Mouse (Mus musculus): ENCODE measurements around the gene Twf2. TPM values are rescaled to one million over a fixed set of nuclear protein-coding genes. Genes with fewer than 3 reads are reported as not detected.
A peak's percentile ranks its signal among the peaks of the same experiment; 100 is the strongest.

The Twf2 gene
- total RNA-seq, 2 experiments from 2014 or later, result 127 to 210 TPM

DNA sequence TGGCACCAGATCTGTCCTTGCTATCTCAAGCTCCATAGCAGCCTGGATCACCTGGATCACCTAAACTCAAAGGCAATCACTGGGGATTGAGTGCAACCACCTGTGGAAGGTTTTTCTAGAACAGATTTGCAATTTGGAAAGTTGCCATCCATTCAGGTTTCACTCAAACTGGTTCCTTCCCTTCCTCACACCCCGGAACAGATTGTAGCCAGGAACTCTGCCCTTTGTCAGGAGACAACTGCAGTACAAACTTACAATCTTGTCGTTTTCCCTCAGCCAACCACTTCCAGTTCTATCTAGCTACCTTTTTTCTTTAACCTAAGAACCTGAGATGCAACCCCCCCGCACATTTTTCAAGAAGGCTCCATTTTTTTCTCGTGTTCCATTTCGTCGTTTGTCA is 33.0 kb upstream of the Twf2 start:
- H3K4me3 ChIP-seq, result peak overlapping the region; percentile 91; the same call in 1 of the 2 replicates
- no peak for DNase-seq
- TF ChIP-seq CTCF (IDR thresholded peaks at IDR 0.05), result no peak
- intact Hi-C loops (cut with DNase I), result loop anchor here (2.0 to 10.0 kb wide), 3 partner anchors 37 to 255 kb away; partner anchors contain the start of genes Poc1a and Rpl29
- H3K27ac ChIP-seq, result peak overlapping the region; percentile 98

DNA sequence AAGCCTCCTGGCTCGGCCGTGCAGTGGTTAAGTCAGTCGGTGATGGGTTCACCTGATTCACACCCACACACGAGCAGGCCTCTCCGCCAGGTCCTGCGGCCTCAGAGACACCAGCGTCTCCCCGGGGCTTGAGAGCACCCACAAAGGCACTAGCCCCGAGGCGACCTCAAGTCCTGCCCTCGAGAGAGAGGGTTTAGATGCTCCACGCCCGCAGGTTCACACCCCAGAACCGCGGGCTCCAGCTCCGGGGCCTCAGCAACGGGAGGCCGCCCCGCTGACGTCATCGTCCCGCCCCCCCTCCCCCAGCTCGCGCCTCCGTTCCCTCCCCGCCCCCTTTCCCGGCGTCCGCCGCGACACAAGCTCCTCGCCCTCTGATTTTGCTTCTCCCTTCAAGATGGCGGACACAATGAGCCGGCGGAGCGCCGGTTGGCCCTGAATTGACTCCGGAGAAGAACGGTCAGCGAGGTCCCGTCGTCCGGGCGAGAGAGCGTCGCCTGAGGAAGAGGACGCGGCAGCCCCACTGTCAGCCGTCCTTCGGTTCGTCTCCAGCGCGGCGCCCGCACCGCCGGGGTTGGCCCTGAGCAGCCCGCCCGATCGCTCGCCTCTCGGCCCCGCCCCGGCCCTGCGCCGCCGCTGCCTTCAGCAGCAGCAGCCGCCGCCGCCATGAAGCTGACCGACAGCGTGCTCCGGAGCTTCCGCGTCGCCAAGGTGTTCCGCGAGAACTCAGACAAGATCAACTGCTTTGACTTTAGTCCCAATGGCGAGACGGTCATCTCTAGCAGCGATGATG is 32.2 kb upstream of the Twf2 start, which contains the start of gene Wdr82:
Gene Wdr82, plus strand, starts transcription at position 373 of the 790 bp plus-strand sequence.
- Histone ChIP-seq H3K4me3 (peak within 1 kb of the TSS; percentile 91), H3K27ac (peak within 1 kb of the TSS; percentile 98)
- TF ChIP-seq CTCF (IDR thresholded peaks at IDR 0.05), result no peak
- intact Hi-C loops (cut with DNase I), result loop anchor here (2.0 to 10.0 kb wide), 3 partner anchors 36 to 254 kb away; partner anchors contain the start of genes Poc1a and Rpl29
- DNase-seq, result peak; percentile 95

DNA sequence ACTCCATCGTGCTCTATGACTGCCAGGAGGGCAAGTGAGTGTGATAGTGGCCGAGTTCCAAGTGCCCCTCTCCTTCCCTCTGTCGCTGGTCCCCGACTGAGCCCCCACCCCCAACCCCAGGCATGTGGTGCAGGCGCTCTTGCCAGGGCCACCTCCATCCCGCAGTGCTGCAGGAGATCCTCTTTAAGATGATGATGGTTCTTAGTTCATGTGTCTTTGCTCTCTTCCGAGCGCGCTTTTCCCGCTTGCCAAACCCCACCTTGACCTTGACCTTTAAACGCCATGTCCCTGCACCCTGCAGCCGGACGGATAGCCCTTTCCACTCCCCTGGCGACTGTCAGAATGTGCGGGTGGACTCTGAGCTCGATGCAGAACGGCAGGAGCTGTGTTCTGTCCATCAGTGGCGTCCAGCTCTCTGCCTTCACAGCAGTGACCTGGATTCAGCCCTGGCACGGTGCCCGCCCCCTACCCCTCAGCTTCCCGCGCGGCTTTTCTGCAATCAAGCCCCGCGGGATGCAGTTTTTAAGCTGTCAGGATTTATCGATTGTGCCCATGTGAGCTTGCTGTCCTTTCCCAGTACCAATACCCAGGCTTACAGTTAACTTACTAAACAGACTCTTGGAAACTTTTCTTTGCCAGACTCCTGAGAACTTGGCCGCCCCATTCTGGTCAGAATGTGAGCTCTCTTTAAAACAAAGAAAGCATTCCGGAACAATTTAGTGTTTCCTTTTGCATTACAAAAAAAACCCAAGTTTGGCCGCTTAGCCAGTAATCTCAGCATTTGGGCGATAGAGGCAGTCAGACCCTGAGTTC is 31.4 kb upstream of the Twf2 start:
- peak; percentile 84 for DNase-seq
- Histone ChIP-seq H3K27ac (peak overlapping the region; percentile 98), H3K4me3 (peak overlapping the region; percentile 91)
- TF ChIP-seq CTCF (IDR thresholded peaks at IDR 0.05), result no peak
- intact Hi-C loops (cut with DNase I), result loop anchor here (2.0 to 10.0 kb wide), 3 partner anchors 35 to 253 kb away; partner anchors contain the start of genes Poc1a and Rpl29

DNA sequence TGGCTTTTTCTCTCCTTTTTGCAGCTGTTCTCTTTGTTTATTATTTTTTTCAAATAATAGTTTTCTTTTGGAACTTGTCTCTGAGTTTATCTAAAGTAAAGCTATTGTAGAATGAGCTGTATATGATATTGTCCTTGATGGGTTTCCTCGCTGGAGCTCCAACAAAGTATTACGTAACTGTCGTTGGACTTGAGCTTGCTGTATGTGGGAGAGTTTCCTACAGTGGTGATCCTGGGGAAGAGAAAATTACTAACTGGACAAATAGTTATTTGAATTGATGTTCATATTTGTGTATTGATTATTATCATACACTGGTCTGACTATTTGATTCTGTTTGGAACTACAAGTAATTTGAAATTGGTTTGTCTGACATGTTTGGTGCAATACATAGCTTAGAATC is 30.4 kb upstream of the Twf2 start:
- Histone ChIP-seq H3K4me3 (peak overlapping the region; percentile 91), H3K27ac (peak overlapping the region; percentile 98)
- intact Hi-C loops (cut with DNase I), result loop anchor here (5.0 to 10.0 kb wide), 2 partner anchors 110 to 252 kb away; partner anchors contain the start of genes Poc1a and Rpl29
- no peak for TF ChIP-seq CTCF (IDR thresholded peaks at IDR 0.05)
- no peak for DNase-seq

DNA sequence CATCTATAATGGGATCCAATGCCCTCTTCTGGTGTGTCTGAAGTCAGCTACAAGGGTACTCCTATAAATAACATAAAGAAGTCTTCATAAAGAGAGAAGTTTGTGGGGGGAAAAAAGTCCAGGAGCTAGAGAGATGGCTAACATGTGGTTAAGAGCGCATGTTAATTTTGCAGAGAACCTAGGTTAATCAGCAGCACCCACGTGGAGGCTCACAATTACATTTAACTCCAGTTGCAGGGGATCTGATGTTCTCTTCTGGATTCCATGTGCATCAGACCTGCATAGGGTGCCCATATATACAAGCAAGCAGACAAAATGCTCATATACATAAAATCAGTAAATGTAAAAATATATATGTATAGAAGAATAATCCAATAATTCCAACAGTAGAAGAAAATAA is 29.5 kb upstream of the Twf2 start:
- no peak for TF ChIP-seq CTCF (IDR thresholded peaks at IDR 0.05)
- no peak for DNase-seq
- intact Hi-C loops (cut with DNase I), result loop anchor here (5.0 to 10.0 kb wide), 2 partner anchors 109 to 251 kb away; partner anchors contain the start of genes Poc1a and Rpl29
- Histone ChIP-seq H3K4me3 (peak overlapping the region; percentile 91), H3K27ac (peak overlapping the region; percentile 98; the same call in 1 of the 2 replicates)

DNA sequence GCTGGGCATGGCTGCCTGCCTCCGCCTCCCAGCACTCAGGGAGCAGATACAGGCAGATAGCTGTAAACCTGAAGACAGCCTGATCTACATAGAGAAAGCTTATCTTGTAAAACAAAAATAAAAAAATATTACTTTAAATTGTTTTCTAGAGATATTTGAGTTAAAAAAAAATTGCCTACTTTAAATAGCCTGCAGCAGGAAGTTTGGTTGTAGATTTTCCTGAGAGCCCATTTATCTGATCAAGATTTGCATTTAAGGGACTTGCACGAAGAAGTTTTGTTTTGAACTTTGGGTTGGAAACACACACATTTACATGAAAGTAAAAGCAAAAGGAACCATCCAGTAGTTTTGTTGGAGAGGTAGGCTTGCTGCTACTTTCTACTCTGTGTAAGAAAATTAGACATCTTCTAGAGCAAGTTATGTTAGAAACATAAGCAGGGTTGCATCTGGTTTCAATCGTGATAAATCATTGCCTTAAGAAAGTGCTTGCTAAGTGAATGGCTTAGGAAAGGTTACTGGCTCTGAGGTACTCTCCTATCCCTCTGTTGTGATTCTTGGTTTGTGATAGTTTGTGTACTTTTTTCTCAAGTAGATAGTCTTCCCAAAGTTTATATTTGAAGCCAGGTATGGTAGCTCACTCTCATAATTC is 27.2 kb upstream of the Twf2 start:
- Histone ChIP-seq H3K4me3 (no peak overlapping the region; the same call in 1 of the 2 replicates), H3K27ac (peak overlapping the region; percentile 55)
- intact Hi-C loops (cut with DNase I), result loop anchor here (10.0 kb wide), 1 partner anchor 249 kb away; the partner anchor contains the start of gene Rpl29
- no peak for DNase-seq
- TF ChIP-seq CTCF (IDR thresholded peaks at IDR 0.05), result no peak

DNA sequence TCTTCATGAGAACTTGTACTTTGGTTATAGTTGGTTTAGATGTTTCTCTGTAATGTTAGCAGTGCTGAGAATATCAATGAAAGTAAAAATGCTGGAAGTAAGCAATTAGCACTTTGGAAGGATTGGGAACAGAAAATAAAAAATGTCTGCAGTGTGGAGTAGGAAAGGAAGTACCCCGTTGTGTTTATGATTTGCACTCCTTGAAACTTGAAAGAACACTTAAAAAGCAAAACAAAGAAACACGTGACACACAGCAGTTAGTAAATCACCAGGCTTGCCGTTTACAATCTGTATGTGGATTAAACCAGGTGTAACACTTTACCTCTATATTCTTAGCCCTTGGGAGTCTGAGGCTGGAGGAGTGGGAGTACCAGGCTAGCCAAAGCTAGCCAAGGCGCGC is 26.1 kb upstream of the Twf2 start:
- intact Hi-C loops (cut with DNase I), result loop anchor here (10.0 kb wide), 1 partner anchor 248 kb away; the partner anchor contains the start of gene Rpl29
- Histone ChIP-seq H3K27ac (0 out of 2 replicates have a peak overlapping the region, but pooled peaks have one; percentile 55), H3K4me3 (no peak overlapping the region)
- no peak for DNase-seq
- TF ChIP-seq CTCF (IDR thresholded peaks at IDR 0.05), result no peak

DNA sequence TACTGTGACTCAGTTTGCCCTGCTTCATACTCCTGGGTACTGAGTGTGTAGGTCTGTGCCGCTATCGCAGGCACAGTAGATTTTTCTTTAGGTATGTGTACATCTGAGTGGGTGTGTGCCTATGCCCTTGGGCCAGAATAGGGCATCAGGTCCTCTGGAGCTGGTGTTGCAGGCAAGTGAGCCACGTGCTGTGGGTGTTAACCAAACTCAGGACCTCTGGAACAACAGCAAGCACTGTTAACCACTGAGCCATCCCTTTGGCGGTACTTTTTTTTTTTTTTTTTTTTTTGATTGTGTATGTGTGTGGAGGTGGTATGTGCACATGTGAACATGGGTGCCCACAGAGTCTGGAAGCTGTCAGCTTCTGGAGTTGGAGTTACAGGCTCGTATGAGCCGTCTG is 25.1 kb upstream of the Twf2 start:
- Histone ChIP-seq H3K4me3 (no peak overlapping the region), H3K27ac (peak overlapping the region; percentile 1; the same call in 1 of the 2 replicates)
- no peak for DNase-seq
- intact Hi-C loops (cut with DNase I), result loop anchor here (10.0 kb wide), 1 partner anchor 247 kb away; the partner anchor contains the start of gene Rpl29
- no peak for TF ChIP-seq CTCF (IDR thresholded peaks at IDR 0.05)

DNA sequence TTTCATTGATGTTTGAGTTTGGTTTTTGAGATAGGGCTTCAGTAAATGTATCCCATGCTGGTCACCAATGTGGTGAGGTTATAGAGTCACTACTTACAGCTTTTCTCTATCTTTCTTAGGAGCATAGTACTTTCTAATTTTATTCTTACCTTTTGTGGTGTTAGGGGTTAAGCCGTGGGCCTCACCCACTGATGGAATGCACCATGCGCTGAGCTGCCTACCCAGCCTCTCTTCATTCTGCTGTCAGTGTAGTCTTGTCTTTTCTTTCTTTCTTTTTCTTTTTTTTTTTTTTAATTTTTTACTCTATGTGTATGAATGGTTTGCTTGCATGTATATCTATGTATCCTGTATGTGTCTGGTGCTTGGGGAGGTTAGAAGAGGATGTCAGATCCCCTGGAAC is 23.5 kb upstream of the Twf2 start:
- H3K27ac ChIP-seq, result no peak overlapping the region
- TF ChIP-seq CTCF (IDR thresholded peaks at IDR 0.05), result no peak
- no peak for DNase-seq
- intact Hi-C loops (cut with DNase I), result loop anchor here (10.0 kb wide), 1 partner anchor 245 kb away; the partner anchor contains the start of gene Rpl29
- no peak overlapping the region for H3K4me3 ChIP-seq

DNA sequence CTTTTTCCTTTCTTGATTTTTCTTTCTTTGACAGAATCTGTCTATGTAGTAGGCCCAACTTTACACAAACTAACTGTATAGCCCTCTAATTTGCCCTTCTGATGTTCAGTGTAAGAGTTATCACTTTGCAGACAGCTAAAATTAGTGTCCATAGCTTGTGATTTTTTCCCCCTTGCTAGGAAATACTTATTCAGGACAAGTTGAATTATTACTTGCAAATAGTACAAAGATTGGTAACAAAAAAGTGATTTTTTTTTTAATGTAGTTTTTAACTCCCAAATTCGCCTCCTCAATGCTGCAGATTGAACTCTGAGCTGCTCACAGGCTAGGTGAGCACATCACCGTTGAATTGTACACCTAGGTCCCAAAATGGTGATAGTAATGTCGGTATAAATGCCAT is 22.9 kb upstream of the Twf2 start:
- no peak for TF ChIP-seq CTCF (IDR thresholded peaks at IDR 0.05)
- intact Hi-C loops (cut with DNase I), result loop anchor here (10.0 kb wide), 1 partner anchor 245 kb away; the partner anchor contains the start of gene Rpl29
- DNase-seq, result no peak

DNA sequence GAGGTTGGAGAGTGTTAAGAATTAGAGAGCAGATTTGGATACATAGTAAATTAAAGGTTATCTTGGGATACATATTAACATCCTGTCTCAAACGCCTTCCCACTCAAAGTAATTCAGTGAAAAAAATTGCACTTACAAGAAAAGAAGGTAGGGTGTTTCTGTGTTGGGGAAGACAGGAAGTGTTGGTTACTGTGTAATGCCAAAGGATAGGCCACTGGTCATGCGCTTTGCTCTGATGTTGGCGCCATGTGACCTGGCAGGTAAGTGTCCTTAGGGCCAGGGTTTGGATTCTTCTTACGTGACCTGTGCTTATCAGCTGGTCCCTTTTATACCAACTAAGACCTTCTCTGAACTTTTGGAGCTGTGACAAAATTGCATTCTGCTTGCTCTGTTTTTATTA is 20.8 kb upstream of the Twf2 start:
- no peak overlapping the region for H3K27ac ChIP-seq
- no peak for TF ChIP-seq CTCF (IDR thresholded peaks at IDR 0.05)
- DNase-seq, result no peak
- intact Hi-C loops (cut with DNase I), result no loop called here
- H3K4me3 ChIP-seq, result no peak overlapping the region

More for the DNA sequence above, 22.9 kb upstream of the Twf2 start:
- Histone ChIP-seq H3K27ac (no peak overlapping the region), H3K4me3 (no peak overlapping the region)

DNA sequence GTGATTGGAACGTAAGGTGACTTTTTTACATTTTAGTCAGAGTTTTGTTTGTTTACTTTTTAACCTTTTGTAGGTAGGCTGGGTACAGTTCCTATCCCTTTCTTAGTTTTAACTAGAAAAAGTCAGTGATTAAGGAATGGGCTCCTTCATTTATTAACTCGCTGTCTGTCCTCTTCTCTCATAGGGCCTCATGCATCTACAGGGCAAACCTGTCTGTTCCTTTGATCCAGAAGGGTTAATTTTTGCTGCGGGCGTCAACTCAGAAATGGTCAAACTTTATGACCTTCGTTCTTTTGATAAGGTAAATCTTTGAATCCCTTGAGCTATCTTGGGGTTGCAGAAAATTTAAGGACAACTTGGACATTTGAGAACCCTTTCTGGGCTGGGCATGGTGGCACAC is 18.9 kb upstream of the Twf2 start:
- intact Hi-C loops (cut with DNase I), result no loop called here
- DNase-seq, result no peak

More for the DNA sequence above, 18.9 kb upstream of the Twf2 start:
- TF ChIP-seq CTCF (IDR thresholded peaks at IDR 0.05), result no peak
- no peak overlapping the region for H3K27ac ChIP-seq
- no peak overlapping the region for H3K4me3 ChIP-seq

All from gastrocnemius, adult 2 months (tissue).